In the genomic region with DNA sequence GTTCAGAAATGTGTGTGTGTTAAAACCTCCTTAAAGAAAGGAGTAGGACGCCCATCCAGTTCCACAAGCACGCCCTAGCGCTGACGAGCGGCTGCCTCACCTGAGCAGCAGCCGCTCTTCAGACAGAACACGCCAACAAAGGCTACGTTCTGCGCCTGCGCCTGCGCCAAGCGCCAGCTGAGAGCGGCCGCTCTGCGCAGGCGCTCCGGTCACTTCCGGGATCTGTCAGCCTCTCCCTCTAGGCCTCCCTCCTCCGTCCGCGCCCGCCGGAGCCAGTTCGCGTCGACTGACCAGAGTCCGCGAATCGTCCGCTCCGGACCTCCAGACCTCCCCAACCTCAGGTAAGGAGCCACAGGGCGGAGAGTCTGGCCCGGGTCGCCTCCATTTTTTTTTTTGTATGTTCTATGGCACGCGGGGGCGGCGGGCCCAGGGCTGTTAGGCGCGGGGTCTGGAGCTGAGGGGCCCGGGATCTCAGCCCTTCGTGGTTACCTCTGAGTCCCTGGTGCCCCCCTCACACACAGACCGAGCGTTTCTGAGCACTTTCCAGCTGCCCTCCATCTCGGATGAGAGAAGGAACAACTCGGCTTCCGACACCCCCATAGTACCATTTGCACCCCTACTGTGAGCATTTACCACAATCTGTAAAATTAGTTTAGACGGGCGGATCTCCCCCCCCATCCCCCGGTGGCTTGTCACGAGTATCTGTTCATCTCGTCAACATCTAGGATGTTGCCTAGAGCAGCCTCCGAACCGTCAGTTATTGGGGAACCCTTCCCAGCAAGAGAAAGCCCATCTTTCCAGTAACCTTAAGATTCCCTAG, we compare ENCODE assay signal across 1 mouse cellular context.
TF ChIP-seq lines count a peak whose summit lies in the region.

Gene Arpc1a, plus strand, starts transcription at position 199 of the 820 bp plus-strand sequence.
Gene Kpna7, minus strand, starts transcription at position 399 of the 820 bp plus-strand sequence.

TF ChIP-seq in CH12.LX, 34 proteins besides CTCF, POLR2A, EP300 and RAD21:
- no peak for TF ChIP-seq UBTF (IDR thresholded peaks at IDR 0.05; ENCODE audit: low read depth, low read length)
- TF ChIP-seq E2F4 (IDR thresholded peaks at IDR 0.05; ENCODE audit: insufficient replicate concordance, low read depth, low read length) = no peak
- no peak for TF ChIP-seq MAFK (IDR thresholded peaks at IDR 0.05; ENCODE audit: insufficient replicate concordance, low read length)
- TF ChIP-seq JUND (conservative IDR thresholded peaks at IDR 0.05; ENCODE audit: low read depth, low read length) = no peak
- no peak for TF ChIP-seq ZKSCAN1 (IDR thresholded peaks at IDR 0.05; ENCODE audit: borderline replicate concordance, low read depth, low read length)
- 0 out of 2 replicates have a peak, but pooled peaks have one; percentile 45 for TF ChIP-seq MAZ (IDR thresholded peaks at IDR 0.05; ENCODE audit: low read depth, low read length)
- no peak for TF ChIP-seq USF1 (IDR thresholded peaks at IDR 0.05; ENCODE audit: low read depth, low read length)
- no peak for TF ChIP-seq ZNF384 (IDR thresholded peaks at IDR 0.05; ENCODE audit: low read depth, low read length)
- TF ChIP-seq MEF2A (IDR thresholded peaks at IDR 0.05; ENCODE audit: borderline replicate concordance, low read depth, low read length) = peak; percentile 62; the same call in 1 of the 2 replicates
- TF ChIP-seq PAX5 (IDR thresholded peaks at IDR 0.05; ENCODE audit: low read length) = no peak
- peak; percentile 77 for TF ChIP-seq HCFC1 (IDR thresholded peaks at IDR 0.05; ENCODE audit: low read depth, low read length)
- peak; percentile 82; the same call in 1 of the 2 replicates for TF ChIP-seq MXI1 (IDR thresholded peaks at IDR 0.05; ENCODE audit: low read depth, low read length)
- TF ChIP-seq TCF12 (IDR thresholded peaks at IDR 0.05; ENCODE audit: low read depth, low read length) = peak; percentile 84; the same call in 1 of the 2 replicates
- peak; percentile 99 for TF ChIP-seq ELF1 (IDR thresholded peaks at IDR 0.05; ENCODE audit: low read depth, low read length)
- TF ChIP-seq TBP (conservative IDR thresholded peaks at IDR 0.05; ENCODE audit: low read depth, low read length) = peak; percentile 81
- TF ChIP-seq CHD1 (IDR thresholded peaks at IDR 0.05; ENCODE audit: low read depth, low read length) = no peak
- no peak for TF ChIP-seq GABPA (IDR thresholded peaks at IDR 0.05; ENCODE audit: insufficient replicate concordance, low read depth, low read length)
- peak; percentile 100 for TF ChIP-seq NRF1 (IDR thresholded peaks at IDR 0.05; ENCODE audit: low read depth, low read length)
- TF ChIP-seq BHLHE40 (IDR thresholded peaks at IDR 0.05; ENCODE audit: low read depth, low read length) = peak; percentile 81
- peak; percentile 90; the same call in 1 of the 2 replicates for TF ChIP-seq NELFE (IDR thresholded peaks at IDR 0.05; ENCODE audit: low read depth, low read length)
- peak; percentile 93 for TF ChIP-seq SIN3A (IDR thresholded peaks at IDR 0.05; ENCODE audit: low read length)
- TF ChIP-seq MAX (IDR thresholded peaks at IDR 0.05; ENCODE audit: low read length) = peak; percentile 59; the same call in 1 of the 2 replicates
- TF ChIP-seq ETS1 (conservative IDR thresholded peaks at IDR 0.05; ENCODE audit: low read depth, low read length) = peak; percentile 45
- TF ChIP-seq RCOR1 (conservative IDR thresholded peaks at IDR 0.05; ENCODE audit: low read depth, low read length) = peak; percentile 71; the same call in 1 of the 2 replicates
- no peak for TF ChIP-seq MYC (IDR thresholded peaks at IDR 0.05; ENCODE audit: low read depth, low read length)
- TF ChIP-seq JUN (IDR thresholded peaks at IDR 0.05; ENCODE audit: insufficient read depth, low read depth, low read length) = no peak
- TF ChIP-seq KAT2A (IDR thresholded peaks at IDR 0.05; ENCODE audit: insufficient replicate concordance, low read length) = 0 out of 2 replicates have a peak, but pooled peaks have one; percentile 42
- TF ChIP-seq USF2 (conservative IDR thresholded peaks at IDR 0.05; ENCODE audit: low read depth, low read length) = no peak
- TF ChIP-seq CHD2 (IDR thresholded peaks at IDR 0.05; ENCODE audit: low read length) = peak; percentile 26; the same call in 1 of the 2 replicates
- no peak for TF ChIP-seq SMC3 (IDR thresholded peaks at IDR 0.05; ENCODE audit: low read depth, low read length)
- TF ChIP-seq IRF4 (IDR thresholded peaks at IDR 0.05; ENCODE audit: low read depth, low read length) = 0 out of 2 replicates have a peak, but pooled peaks have one; percentile 31
- TF ChIP-seq ZC3H11A (IDR thresholded peaks at IDR 0.05; ENCODE audit: low read depth, low read length) = no peak
- peak; percentile 81; the same call in 1 of the 2 replicates for TF ChIP-seq ZMIZ1 (IDR thresholded peaks at IDR 0.05; ENCODE audit: low read depth, low read length)
- peak; percentile 54; the same call in 1 of the 2 replicates for TF ChIP-seq POLR2AphosphoS2 (IDR thresholded peaks at IDR 0.05; ENCODE audit: low read depth, low read length)
